Mouse (Mus musculus): ENCODE measurements around the gene Ftl1.

DNA sequence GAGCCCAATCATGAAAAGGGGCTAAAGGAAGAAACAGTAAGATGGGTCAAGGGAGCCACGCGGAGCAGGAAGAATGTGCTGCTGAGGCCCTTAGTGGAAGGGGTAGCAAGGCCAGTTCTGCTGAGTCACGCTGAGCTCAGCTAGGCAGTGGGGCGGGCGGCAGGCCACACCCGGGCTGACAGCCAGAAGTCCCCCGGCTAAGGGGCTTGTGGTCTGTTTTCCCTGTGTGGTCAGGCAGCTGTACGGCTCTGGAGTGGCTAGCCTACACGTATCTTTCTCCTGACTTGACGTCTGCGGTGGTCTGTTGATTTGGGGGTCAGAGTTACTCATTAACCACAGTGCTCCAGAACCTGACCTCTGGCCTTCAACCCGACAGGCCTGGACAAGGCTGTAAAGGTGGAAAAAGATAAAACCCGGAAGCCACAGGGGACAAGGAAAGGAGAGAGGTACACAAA, 1.2 kb upstream of the Ftl1 start:
- no peak for TF ChIP-seq CTCF (conservative IDR thresholded peaks at IDR 0.05; ENCODE audit: low read length)
- no peak for TF ChIP-seq NANOG (IDR thresholded peaks at IDR 0.05; ENCODE audit: borderline replicate concordance, low read length)
- no peak for TF ChIP-seq POU5F1 (IDR thresholded peaks at IDR 0.05; ENCODE audit: borderline replicate concordance, low read length)

Measured in E14TG2a.4 (cell line).